Mouse (Mus musculus): Measurements from ENCODE around the gene Tmprss2.
"Not testable (repeated sequence)": the region's sequence is repeated elsewhere in the genome, so short reads cannot be mapped to it uniquely, and the experiment has no call there.

The Tmprss2 gene

GRCm38 (mm10) chr16:97591512-97591911 is 19.5 kb downstream of the Tmprss2 start:
- no peak for DNase-seq (ENCODE audit: low spot score in 2 of 2)

GRCm38 (mm10) chr16:97582876-97583275 is 28.1 kb downstream of the Tmprss2 start:
- not testable (repeated sequence) for DNase-seq (ENCODE audit: low spot score in 2 of 2)

- DNase-seq (ENCODE audit: low spot score in 2 of 2) = no peak
Observed at GRCm38 (mm10) chr16:97569426-97569825, 41.6 kb downstream of the Tmprss2 start.

GRCm38 (mm10) chr16:97568662-97569061 is 42.3 kb downstream of the Tmprss2 start:
- DNase-seq (ENCODE audit: low spot score in 2 of 2) = peak in 1 of 2 experiments; percentile 28

DNA sequence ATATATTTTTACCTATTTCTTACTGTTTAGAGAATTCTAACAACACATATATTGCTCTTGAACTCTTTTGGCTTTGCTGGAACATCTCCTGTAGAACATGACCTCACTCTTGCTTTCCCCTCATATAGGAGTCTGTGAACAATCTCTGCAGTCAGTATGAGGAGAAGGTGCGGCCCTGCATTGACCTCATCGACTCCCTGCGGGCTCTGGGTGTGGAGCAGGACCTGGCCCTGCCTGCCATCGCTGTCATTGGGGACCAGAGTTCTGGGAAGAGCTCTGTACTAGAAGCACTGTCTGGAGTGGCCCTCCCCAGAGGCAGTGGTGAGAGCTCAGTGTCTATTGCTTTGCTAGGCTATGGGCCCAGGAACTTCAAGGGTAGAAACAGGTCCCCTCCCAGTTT is 66.7 kb downstream of the Tmprss2 start:
- no peak for DNase-seq (ENCODE audit: low spot score in 2 of 2)

DNA sequence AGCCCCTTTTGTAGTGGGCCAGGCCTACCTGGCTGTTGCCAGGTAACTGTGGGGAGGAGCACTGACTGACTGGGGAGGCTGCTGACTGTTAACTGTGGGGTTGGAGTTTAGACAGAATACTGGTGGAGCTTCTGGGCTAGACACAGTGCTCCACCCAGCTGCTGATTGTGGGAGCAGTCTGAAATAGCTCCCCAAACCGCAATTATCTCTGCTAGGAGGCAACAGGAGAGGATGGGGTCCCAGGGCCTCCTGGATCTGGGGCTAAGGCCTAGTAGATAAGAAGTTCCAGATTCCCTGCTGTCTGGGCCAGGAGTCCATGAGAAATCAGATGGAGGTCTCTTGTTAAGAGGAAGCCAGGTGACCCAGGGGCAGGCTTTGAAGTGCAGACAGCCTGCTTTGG is 74.1 kb downstream of the Tmprss2 start:
- DNase-seq (ENCODE audit: low spot score in 2 of 2) = no peak

GRCm38 (mm10) chr16:97535808-97536413 is 75.1 kb downstream of the Tmprss2 start:
- DNase-seq (ENCODE audit: low spot score in 2 of 2) = peak; percentile 29 to 36

DNA sequence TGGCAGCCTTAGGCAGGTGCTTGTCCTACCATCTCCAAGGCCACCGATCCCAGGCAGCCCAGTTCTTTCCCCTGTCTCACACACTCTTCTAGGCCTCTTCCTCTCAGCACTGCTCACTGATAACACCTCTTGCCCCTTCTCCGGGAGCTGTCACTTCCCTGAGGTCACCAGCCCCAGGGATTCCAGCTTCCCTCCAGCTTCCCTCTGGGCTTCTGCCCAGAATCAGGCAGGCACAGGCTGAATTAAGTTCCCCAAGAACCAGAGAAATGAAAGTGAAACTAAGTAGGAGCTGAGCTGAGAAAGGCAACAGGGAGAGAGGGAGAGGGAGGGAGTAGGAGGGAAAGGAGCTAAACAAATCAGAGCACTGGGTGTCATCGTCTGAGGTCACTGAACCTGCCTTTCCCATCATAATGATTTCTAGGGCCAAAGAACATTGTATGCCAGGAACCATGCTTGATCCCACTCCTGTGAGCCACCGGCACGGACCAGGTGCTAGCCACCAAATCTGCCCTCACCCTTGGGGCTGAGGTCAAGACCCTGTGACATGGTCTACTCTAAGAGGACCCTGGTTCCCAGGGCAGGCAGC is 76.0 kb downstream of the Tmprss2 start:
- peak in 1 of 2 experiments; percentile 11 for DNase-seq (ENCODE audit: low spot score in 2 of 2)

GRCm38 (mm10) chr16:97534448-97534847 is 76.5 kb downstream of the Tmprss2 start:
- DNase-seq (ENCODE audit: low spot score in 2 of 2) = no peak

- no peak for DNase-seq (ENCODE audit: low spot score in 2 of 2)
Observed at GRCm38 (mm10) chr16:97533751-97534150, 77.2 kb downstream of the Tmprss2 start.

GRCm38 (mm10) chr16:97533126-97533525 is 77.9 kb downstream of the Tmprss2 start:
- DNase-seq (ENCODE audit: low spot score in 2 of 2) = no peak

- DNase-seq (ENCODE audit: low spot score in 2 of 2) = no peak
Observed at GRCm38 (mm10) chr16:97529241-97529640, 81.8 kb downstream of the Tmprss2 start.

- DNase-seq (ENCODE audit: low spot score in 2 of 2) = peak in 1 of 2 experiments; percentile 16
Observed at GRCm38 (mm10) chr16:97523024-97523423, 88.0 kb downstream of the Tmprss2 start.

DNA sequence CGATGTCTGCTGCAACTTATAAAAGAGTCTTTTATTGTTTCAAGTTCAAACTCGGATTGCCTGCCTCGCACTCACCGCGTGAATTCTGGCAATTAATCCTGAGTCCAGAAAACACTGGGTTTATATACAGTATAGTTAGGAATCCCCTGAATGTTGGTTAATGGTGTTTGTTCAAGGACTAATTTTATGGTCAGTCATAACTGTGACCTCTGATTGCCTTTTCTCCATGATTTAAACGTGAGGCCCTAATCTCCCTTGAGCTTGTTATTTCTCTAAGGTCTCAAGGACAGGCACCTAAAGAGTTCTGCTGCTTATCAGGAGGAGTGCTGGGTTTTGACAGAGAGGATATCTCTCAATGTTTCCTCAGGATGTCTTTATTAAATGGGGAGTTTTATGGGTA is 89.0 kb downstream of the Tmprss2 start:
- no peak for DNase-seq (ENCODE audit: low spot score in 2 of 2)

GRCm38 (mm10) chr16:97516341-97516740 is 94.7 kb downstream of the Tmprss2 start:
- no peak for DNase-seq (ENCODE audit: low spot score in 2 of 2)
